Comparison of ENCODE assay signal across 21 mouse cellular contexts in the genomic region with DNA sequence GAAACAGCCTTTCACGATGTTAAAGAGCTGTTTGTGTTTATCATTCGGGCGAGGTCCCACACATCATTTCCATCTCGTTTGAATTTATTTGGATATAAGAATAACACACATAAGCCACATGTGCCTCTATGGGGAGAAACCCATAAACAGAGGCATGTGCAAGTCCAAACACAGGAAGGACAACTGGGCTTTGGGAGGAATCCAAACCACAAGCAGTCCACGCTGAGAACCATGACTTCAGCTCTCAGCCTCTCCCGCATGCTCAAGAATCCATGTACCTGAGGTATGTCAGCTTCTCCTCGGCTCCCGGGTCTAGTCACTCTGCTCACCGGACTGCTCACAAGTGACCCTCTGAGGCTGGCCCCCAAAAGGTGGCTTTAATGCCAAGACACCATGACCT.
"Had no signal": no experiment of that assay in that cellular context is flagged by ENCODE, and none has a peak within 500 bp of the region (broad histone marks: within the 10 kb centered on the region; RNA-seq: fewer than 3 reads in every experiment).

No protein-coding gene starts in this region.

- H3K4me3 ChIP-seq: intestine, embryonic 15.5 days; kidney, embryonic 15.5 days; limb, embryonic 12.5 days; limb, embryonic 15.5 days; midbrain, embryonic 12.5 days; midbrain, embryonic 15.5 days; neural tube, embryonic 13.5 days had no signal

- H3K27ac ChIP-seq: intestine, embryonic 15.5 days; kidney, embryonic 15.5 days; limb, embryonic 12.5 days; limb, embryonic 15.5 days; liver, embryonic 14.5 days; macrophage; midbrain, embryonic 12.5 days; midbrain, embryonic 15.5 days; neural tube, embryonic 13.5 days; stomach, postnatal 0 days had no signal

- H3K36me3 ChIP-seq: intestine, embryonic 15.5 days; kidney, embryonic 15.5 days; limb, embryonic 12.5 days; limb, embryonic 15.5 days; midbrain, embryonic 12.5 days; midbrain, embryonic 15.5 days; neural tube, embryonic 13.5 days had no signal

- H3K27me3 ChIP-seq: intestine, embryonic 15.5 days; kidney, embryonic 15.5 days; limb, embryonic 12.5 days; limb, embryonic 15.5 days; midbrain, embryonic 12.5 days; midbrain, embryonic 15.5 days; neural tube, embryonic 13.5 days had no signal

- H3K9me3 ChIP-seq: intestine, embryonic 15.5 days; kidney, embryonic 15.5 days; limb, embryonic 12.5 days; limb, embryonic 15.5 days; midbrain, embryonic 12.5 days; midbrain, embryonic 15.5 days; neural tube, embryonic 13.5 days had no signal

- H3K9ac ChIP-seq: intestine, embryonic 15.5 days; kidney, embryonic 15.5 days; limb, embryonic 12.5 days; limb, embryonic 15.5 days; liver, embryonic 14.5 days; liver, postnatal 0 days; midbrain, embryonic 12.5 days; midbrain, embryonic 15.5 days; neural tube, embryonic 13.5 days had no signal

- DNase-seq: kidney, postnatal 14 days; kidney, postnatal 4 days; left cerebral cortex, postnatal 4 days; liver, postnatal 0 days; retina, postnatal 1 day; right cerebral cortex, postnatal 4 days; thymus, adult 2 months; thymus, postnatal 14 days; thymus, postnatal 4 days had no signal

- H3K4me1 ChIP-seq: intestine, embryonic 15.5 days; midbrain, embryonic 12.5 days had no signal

- H3K4me2 ChIP-seq: intestine, embryonic 15.5 days; kidney, embryonic 15.5 days; limb, embryonic 12.5 days; limb, embryonic 15.5 days; liver, embryonic 11.5 days; midbrain, embryonic 12.5 days; midbrain, embryonic 15.5 days; neural tube, embryonic 13.5 days had no signal

- ATAC-seq: intestine, embryonic 15.5 days; liver, postnatal 0 days; lung, postnatal 0 days; midbrain, embryonic 15.5 days had no signal
